Mouse (Mus musculus): ENCODE results near the gene Zfyve16. TPM values are rescaled to one million over a fixed set of nuclear protein-coding genes. Genes with fewer than 3 reads are reported as not detected.

Gene Zfyve16
- polyA plus RNA-seq, 1 experiment from 2014 or later, result 1.5 TPM

GRCm38 (mm10) chr13:92531237-92531636 is 569 bp upstream of the Zfyve16 start:
- WGBS (ENCODE audit: insufficient replicate concordance), result 5% methylated on average over 15 of the region's 15 CpGs
- no peaks in the 10 kb centered on the region for H3K36me3 ChIP-seq
- H3K9ac ChIP-seq, result peak overlapping the region; percentile 76
- H3K4me3 ChIP-seq (replicated peaks), result peak overlapping the region; percentile 73
- H3K4me1 ChIP-seq (replicated peaks), result peaks cover 16% of the 10 kb centered on the region
- H3K27me3 ChIP-seq, result 0 out of 2 replicates have a peak, but pooled peaks cover 3% of the 10 kb centered on the region
- H3K4me2 ChIP-seq, result peak overlapping the region; percentile 94
- H3K27ac ChIP-seq, result peak overlapping the region; percentile 89
- DNase-seq, result no peak
- no peak for ATAC-seq (ENCODE audit: low read depth)
- no peaks in the 10 kb centered on the region for H3K9me3 ChIP-seq (replicated peaks)

DNA sequence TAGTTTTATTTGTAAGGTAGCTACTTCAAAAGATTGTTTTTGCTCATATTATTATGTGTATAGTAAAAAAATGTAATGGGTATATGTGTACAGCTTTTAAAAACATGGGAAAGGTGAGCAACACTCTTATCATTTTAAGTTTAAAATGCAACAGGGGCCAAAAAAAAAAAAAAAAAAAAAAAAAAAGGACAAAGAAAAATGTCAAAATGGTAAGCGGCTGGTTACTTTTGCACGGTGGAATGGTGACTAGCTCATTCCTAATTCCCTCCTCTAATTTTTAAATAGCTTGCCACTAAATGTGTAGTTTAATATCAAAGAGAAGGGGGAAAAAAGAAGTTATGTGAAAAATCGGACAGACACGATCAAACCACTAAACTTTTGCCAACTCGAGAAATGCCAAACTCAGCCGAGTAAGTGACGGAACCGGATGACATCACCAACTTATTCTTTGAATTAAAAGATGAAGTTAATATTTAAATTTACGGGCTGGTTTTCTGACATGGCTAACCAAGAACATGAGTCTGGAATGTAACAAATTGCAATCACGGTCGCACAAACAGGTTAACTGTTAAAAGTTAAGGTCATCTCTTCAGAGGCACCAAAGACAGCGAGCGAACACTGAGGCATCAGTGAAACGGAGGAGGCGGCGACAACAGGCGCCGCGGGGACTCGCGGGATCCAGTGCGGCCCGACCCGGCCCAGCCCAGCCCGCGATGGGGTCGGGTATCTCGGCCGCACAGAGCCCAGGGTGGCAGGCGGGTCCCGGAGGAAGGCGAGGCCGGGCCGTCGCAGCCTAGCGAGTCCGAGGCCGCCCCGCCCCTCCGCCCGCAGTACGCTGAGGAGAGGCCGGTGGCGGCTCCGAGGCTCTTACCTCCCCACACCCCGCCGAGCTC is 594 bp downstream of the Zfyve16 start:
- Histone ChIP-seq H3K36me3 (no peaks in the 10 kb centered on the region), H3K9ac (peak overlapping the region; percentile 76), H3K9me3 (replicated peaks) (no peaks in the 10 kb centered on the region), H3K4me2 (peak overlapping the region; percentile 94), H3K4me3 (replicated peaks) (peak overlapping the region; percentile 73), H3K27ac (peak overlapping the region; percentile 89), H3K4me1 (replicated peaks) (peaks cover 16% of the 10 kb centered on the region), H3K27me3 (no peaks in the 10 kb centered on the region)
- peak; percentile 94 for ATAC-seq (ENCODE audit: low read depth)
- DNase-seq, result no peak
- 4% methylated on average over 47 of the region's 47 CpGs for WGBS (ENCODE audit: insufficient replicate concordance)

GRCm38 (mm10) chr13:92523178-92523813 is 7.4 kb downstream of the Zfyve16 start:
- WGBS (ENCODE audit: insufficient replicate concordance), result 39% methylated on average over 5 of the region's 5 CpGs
- H3K4me1 ChIP-seq (replicated peaks), result peaks cover 8% of the 10 kb centered on the region
- no peak overlapping the region for H3K27ac ChIP-seq
- no peak overlapping the region for H3K4me3 ChIP-seq (replicated peaks)
- H3K27me3 ChIP-seq, result no peaks in the 10 kb centered on the region
- no peaks in the 10 kb centered on the region for H3K9me3 ChIP-seq (replicated peaks)
- 0 out of 2 replicates have a peak, but pooled peaks cover 6% of the 10 kb centered on the region for H3K36me3 ChIP-seq
- H3K9ac ChIP-seq, result no peak overlapping the region
- DNase-seq (no peak), ATAC-seq (ENCODE audit: low read depth) (peak; percentile 57)
- H3K4me2 ChIP-seq, result no peak overlapping the region

- Histone ChIP-seq H3K9ac (no peak overlapping the region), H3K9me3 (replicated peaks) (no peaks in the 10 kb centered on the region), H3K27me3 (no peaks in the 10 kb centered on the region), H3K4me3 (replicated peaks) (no peak overlapping the region), H3K27ac (no peak overlapping the region), H3K36me3 (0 out of 2 replicates have a peak, but pooled peaks cover 8% of the 10 kb centered on the region), H3K4me2 (no peak overlapping the region), H3K4me1 (replicated peaks) (no peaks in the 10 kb centered on the region)
- ATAC-seq (ENCODE audit: low read depth), result no peak
- 78% methylated on average over 12 of the region's 12 CpGs for WGBS (ENCODE audit: insufficient replicate concordance)
- DNase-seq, result no peak
Observed at GRCm38 (mm10) chr13:92504871-92505270, 25.8 kb downstream of the Zfyve16 start.

DNA sequence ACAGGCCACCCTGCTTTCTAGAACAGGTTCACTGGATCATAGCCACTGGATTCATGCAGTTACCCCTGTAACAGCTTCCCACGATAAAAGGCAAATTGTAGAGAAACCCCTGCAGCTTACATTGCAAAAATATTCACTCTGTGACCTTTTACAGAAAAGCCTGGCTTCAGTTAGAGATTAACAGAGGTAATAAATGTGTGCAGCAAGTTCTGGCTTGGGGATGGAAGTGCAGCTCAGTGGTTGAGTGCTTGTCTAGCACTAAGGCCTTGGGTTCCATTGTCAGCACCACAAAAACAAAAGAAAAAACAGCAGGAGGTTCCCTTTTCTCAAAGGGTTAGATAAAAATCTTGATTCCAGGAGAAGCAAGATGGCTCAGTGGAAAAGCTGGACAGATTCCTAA is 38.7 kb downstream of the Zfyve16 start:
- 91% methylated on average over 1 of the region's 1 CpGs for WGBS (ENCODE audit: insufficient replicate concordance)
- 0 out of 2 replicates have a peak, but pooled peaks cover 6% of the 10 kb centered on the region for H3K36me3 ChIP-seq
- no peak overlapping the region for H3K27ac ChIP-seq
- ATAC-seq (ENCODE audit: low read depth) (no peak), DNase-seq (no peak)
- no peaks in the 10 kb centered on the region for H3K9me3 ChIP-seq (replicated peaks)
- no peak overlapping the region for H3K4me2 ChIP-seq
- H3K27me3 ChIP-seq, result no peaks in the 10 kb centered on the region
- H3K9ac ChIP-seq, result no peak overlapping the region
- no peak overlapping the region for H3K4me3 ChIP-seq (replicated peaks)
- no peaks in the 10 kb centered on the region for H3K4me1 ChIP-seq (replicated peaks)

DNA sequence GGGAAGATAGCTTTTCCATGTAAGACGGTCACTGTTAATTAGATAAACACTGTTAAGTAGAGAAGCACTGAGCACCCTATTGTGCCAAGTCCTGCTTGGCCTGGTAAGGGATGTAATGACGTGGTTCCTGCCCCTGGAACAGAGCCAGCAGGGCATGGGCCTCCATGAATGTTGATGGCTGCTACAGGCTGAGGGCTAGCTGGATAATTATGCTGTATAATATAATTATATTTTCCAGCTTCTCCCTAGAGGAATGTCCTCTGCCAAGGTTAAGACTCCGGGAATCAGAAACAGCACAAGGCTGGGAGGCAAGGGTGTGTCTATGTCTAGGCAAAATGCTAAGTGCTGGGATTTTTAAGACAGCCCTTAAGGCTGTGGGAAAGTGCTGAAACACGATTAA is 39.9 kb downstream of the Zfyve16 start:
- ATAC-seq (ENCODE audit: low read depth) (no peak), DNase-seq (no peak)
- no peak overlapping the region for H3K9ac ChIP-seq
- H3K27me3 ChIP-seq, result no peaks in the 10 kb centered on the region
- 0 out of 2 replicates have a peak, but pooled peaks cover 6% of the 10 kb centered on the region for H3K36me3 ChIP-seq
- H3K9me3 ChIP-seq (replicated peaks), result no peaks in the 10 kb centered on the region
- WGBS (ENCODE audit: insufficient replicate concordance), result 71% methylated on average over 4 of the region's 4 CpGs
- no peak overlapping the region for H3K4me2 ChIP-seq
- H3K4me1 ChIP-seq (replicated peaks), result no peaks in the 10 kb centered on the region
- no peak overlapping the region for H3K4me3 ChIP-seq (replicated peaks)
- H3K27ac ChIP-seq, result no peak overlapping the region

GRCm38 (mm10) chr13:92483852-92484463 is 46.7 kb downstream of the Zfyve16 start, which contains the start of gene Fam151b:
Gene Fam151b, minus strand, starts transcription at chr13:92484015.
- Histone ChIP-seq H3K4me2 (peak within 1 kb of the TSS; percentile 71), H3K36me3 (no peaks in the 10 kb centered on the region), H3K27ac (peak within 1 kb of the TSS; percentile 10; the same call in 1 of the 2 replicates), H3K4me3 (replicated peaks) (peak within 1 kb of the TSS; percentile 61), H3K27me3 (no peaks in the 10 kb centered on the region), H3K4me1 (replicated peaks) (0 out of 2 replicates have a peak, but pooled peaks cover 3% of the 10 kb centered on the region), H3K9ac (peak within 1 kb of the TSS; percentile 56), H3K9me3 (replicated peaks) (no peaks in the 10 kb centered on the region)
- whole genome bisulfite sequencing (ENCODE audit: insufficient replicate concordance), result 4% methylated on average over 19 of the region's 19 CpGs
- ATAC-seq (ENCODE audit: low read depth) (peak; percentile 100), DNase-seq (peak; percentile 88)

GRCm38 (mm10) chr13:92483348-92483747 is 47.3 kb downstream of the Zfyve16 start:
- WGBS (ENCODE audit: insufficient replicate concordance), result 1% methylated on average over 3 of the region's 3 CpGs
- ATAC-seq (ENCODE audit: low read depth) (peak; percentile 49), DNase-seq (peak; percentile 43)
- Histone ChIP-seq H3K4me2 (peak overlapping the region; percentile 71), H3K27me3 (no peaks in the 10 kb centered on the region), H3K4me1 (replicated peaks) (0 out of 2 replicates have a peak, but pooled peaks cover 3% of the 10 kb centered on the region), H3K4me3 (replicated peaks) (peak overlapping the region; percentile 61), H3K27ac (no peak overlapping the region), H3K36me3 (no peaks in the 10 kb centered on the region), H3K9ac (peak overlapping the region; percentile 56), H3K9me3 (replicated peaks) (no peaks in the 10 kb centered on the region)

DNA sequence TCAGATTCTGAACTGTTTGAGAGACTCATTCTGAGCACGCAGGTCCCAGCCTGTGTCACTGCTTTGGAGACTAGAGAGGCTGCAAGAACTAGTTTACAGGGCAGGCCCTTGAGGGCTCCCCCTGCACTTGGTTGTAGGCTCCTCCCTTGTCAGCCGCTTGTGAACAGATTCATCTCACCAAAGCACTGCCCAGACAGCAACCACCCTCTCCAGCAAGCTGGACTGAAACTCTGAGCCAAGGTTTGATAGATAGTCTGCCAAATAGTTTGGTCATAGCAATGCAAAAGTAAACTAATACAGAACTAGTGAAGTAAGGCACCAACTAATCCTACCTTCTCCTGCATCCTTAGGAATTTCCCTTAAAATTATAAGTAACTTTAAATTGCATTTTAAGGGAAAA is 60.5 kb downstream of the Zfyve16 start:
- ATAC-seq (ENCODE audit: low read depth), result no peak
- H3K4me2 ChIP-seq, result no peak overlapping the region
- H3K27ac ChIP-seq, result no peak overlapping the region

GRCm38 (mm10) chr13:92469381-92469780 is 61.3 kb downstream of the Zfyve16 start:
- H3K27ac ChIP-seq, result no peak overlapping the region
- no peak for DNase-seq
- H3K9me3 ChIP-seq (replicated peaks), result no peaks in the 10 kb centered on the region
- WGBS (ENCODE audit: insufficient replicate concordance), result 80% methylated on average over 2 of the region's 2 CpGs
- no peak for ATAC-seq (ENCODE audit: low read depth)
- H3K9ac ChIP-seq, result no peak overlapping the region
- H3K36me3 ChIP-seq, result no peaks in the 10 kb centered on the region
- H3K27me3 ChIP-seq, result no peaks in the 10 kb centered on the region
- no peak overlapping the region for H3K4me2 ChIP-seq
- no peak overlapping the region for H3K4me3 ChIP-seq (replicated peaks)
- H3K4me1 ChIP-seq (replicated peaks), result no peaks in the 10 kb centered on the region

More for the DNA sequence above, 60.5 kb downstream of the Zfyve16 start:
- Histone ChIP-seq H3K9me3 (replicated peaks) (no peaks in the 10 kb centered on the region), H3K27me3 (no peaks in the 10 kb centered on the region), H3K4me1 (replicated peaks) (no peaks in the 10 kb centered on the region), H3K9ac (no peak overlapping the region), H3K36me3 (no peaks in the 10 kb centered on the region), H3K4me3 (replicated peaks) (no peak overlapping the region)
- DNase-seq, result no peak
- 59% methylated on average over 2 of the region's 2 CpGs for WGBS (ENCODE audit: insufficient replicate concordance)

DNA sequence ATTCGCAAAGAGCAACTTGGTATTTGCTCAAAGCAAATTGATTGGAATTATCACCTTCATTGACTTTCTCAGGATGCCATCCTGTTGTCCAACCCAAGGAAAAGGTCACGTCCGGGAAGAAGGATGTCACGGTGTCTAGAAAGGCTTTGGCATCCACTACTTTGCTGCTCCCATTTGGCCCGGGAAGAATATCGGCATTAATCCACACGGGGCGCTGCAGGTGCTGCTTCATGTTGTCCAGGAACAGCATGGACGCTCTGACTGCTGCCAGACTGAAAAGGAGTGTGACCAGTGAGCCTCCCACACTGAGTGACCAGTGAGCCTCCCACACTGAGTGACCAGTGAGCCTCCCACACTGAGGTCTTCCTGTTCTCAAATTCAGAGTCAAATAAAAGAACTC is 62.8 kb downstream of the Zfyve16 start:
- Histone ChIP-seq H3K27me3 (no peaks in the 10 kb centered on the region), H3K4me2 (no peak overlapping the region), H3K4me3 (replicated peaks) (no peak overlapping the region), H3K36me3 (no peaks in the 10 kb centered on the region), H3K9ac (no peak overlapping the region), H3K9me3 (replicated peaks) (no peaks in the 10 kb centered on the region), H3K27ac (no peak overlapping the region), H3K4me1 (replicated peaks) (no peaks in the 10 kb centered on the region)
- DNase-seq (no peak), ATAC-seq (ENCODE audit: low read depth) (no peak)
- WGBS (ENCODE audit: insufficient replicate concordance), result 75% methylated on average over 9 of the region's 9 CpGs

All from liver, embryonic 13.5 days (tissue).